Mouse (Mus musculus): Measurements from ENCODE around the gene Vmn1r202. TPM values are rescaled to one million over a fixed set of nuclear protein-coding genes. Genes with fewer than 3 reads are reported as not detected.
"Not testable (repeated sequence)": the region's sequence is repeated elsewhere in the genome, so short reads cannot be mapped to it uniquely, and the experiment has no call there.

The Vmn1r202 gene
- polyA plus RNA-seq (2012; rRNA removed) = 0.01 TPM in 2 replicates
- polyA plus RNA-seq (2014; fragmentation: Nextera tagmentation; extraction: Ambion mirVana) = not detected in 2 replicates

DNA sequence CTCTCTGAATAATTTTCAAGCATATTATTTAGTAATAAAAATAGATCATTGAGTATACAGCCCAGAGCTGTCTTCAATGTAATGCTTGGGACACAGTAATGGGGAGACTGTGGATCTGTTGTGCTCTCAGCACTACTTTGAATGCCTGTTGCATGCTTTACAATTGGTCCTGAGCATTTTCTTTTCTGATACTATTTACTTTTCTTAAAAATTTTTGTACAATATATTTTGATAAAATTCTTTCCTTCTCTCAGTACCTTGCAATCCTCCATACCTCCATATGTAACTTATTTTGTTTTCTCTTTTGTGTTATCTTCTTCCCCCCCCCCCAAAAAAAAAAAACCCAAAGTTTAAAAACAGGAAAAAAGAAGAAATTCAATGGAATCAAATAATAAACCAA, at the start of gene Vmn1r202:
Gene Vmn1r202 (minus strand): TSS at position 101 of the 400 bp plus-strand sequence.
- no peak for TF ChIP-seq POLR2A (IDR thresholded peaks at IDR 0.05; ENCODE audit: borderline replicate concordance, extremely low read depth, insufficient read depth, insufficient read length)

GRCm38 (mm10) chr13:22552898-22553297, 47.7 kb upstream of the Vmn1r202 start, which contains the start of gene Vmn1r204:
Gene Vmn1r204 (plus strand): TSS chr13:22553198.
- not testable (repeated sequence) for H3K4me3 ChIP-seq (replicated peaks; ENCODE audit: low read length); H3K9ac ChIP-seq (ENCODE audit: low read depth, low read length, severe bottlenecking); H3K27ac ChIP-seq (replicated peaks; ENCODE audit: low read depth, low read length); H3K9me3 ChIP-seq (ENCODE audit: control insufficient read depth, low read length); H3K4me1 ChIP-seq (ENCODE audit: control insufficient read depth, insufficient read depth, low read length); H3K27me3 ChIP-seq (ENCODE audit: control insufficient read depth, insufficient read depth, low read length); H3K4me2 ChIP-seq (replicated peaks; ENCODE audit: low read depth, low read length, severe bottlenecking); ATAC-seq (ENCODE audit: low FRiP score, low read depth); DNase-seq (ENCODE audit: low spot score); H3K36me3 ChIP-seq (ENCODE audit: control insufficient read depth, insufficient read depth, low read length)
- 60% methylated on average over 1 of the region's 1 CpGs for WGBS

More for the DNA sequence above, at the start of gene Vmn1r202:
- Histone ChIP-seq H3K9me3 (ENCODE audit: control insufficient read depth, low read length) (no peaks in the 10 kb centered on the region), H3K36me3 (ENCODE audit: control insufficient read depth, insufficient read depth, low read length) (no peaks in the 10 kb centered on the region), H3K9ac (ENCODE audit: low read depth, low read length, severe bottlenecking) (no peak within 1 kb of the TSS), H3K4me2 (replicated peaks; ENCODE audit: low read depth, low read length, severe bottlenecking) (no peak within 1 kb of the TSS), H3K27me3 (ENCODE audit: control insufficient read depth, insufficient read depth, low read length) (no peaks in the 10 kb centered on the region), H3K27ac (replicated peaks; ENCODE audit: low read depth, low read length) (no peak within 1 kb of the TSS), H3K4me1 (ENCODE audit: control insufficient read depth, insufficient read depth, low read length) (no peaks in the 10 kb centered on the region), H3K4me3 (replicated peaks; ENCODE audit: low read length) (no peak within 1 kb of the TSS)
- no peak for DNase-seq (ENCODE audit: low spot score)
- no peak for ATAC-seq (ENCODE audit: low FRiP score, low read depth)

DNA sequence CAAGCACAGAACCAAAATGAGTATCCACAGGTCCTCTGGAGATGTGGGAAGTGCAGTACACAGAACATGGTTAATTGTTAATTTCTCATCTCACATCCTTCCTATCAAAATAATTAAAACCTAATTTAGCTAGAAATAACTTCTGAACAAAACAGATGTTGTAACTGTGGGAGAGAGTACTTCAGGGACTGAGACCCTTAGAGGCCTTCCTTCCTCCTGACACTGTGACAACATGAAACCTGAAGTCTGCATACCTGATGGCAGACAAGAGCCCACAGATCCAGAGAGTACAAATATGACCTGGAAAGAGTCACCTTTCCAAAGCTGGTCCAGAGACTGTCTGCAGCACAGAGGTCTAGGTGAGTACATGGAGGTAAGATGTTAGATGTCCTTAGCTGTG, 12.6 kb upstream of the Vmn1r202 start, which contains the start of gene Vmn1r203:
Gene Vmn1r203 (plus strand): TSS at position 301 of the 400 bp plus-strand sequence.
- Histone ChIP-seq H3K4me3 (replicated peaks; ENCODE audit: low read length) (no peak within 1 kb of the TSS), H3K27me3 (ENCODE audit: control insufficient read depth, insufficient read depth, low read length) (no peaks in the 10 kb centered on the region), H3K9ac (ENCODE audit: low read depth, low read length, severe bottlenecking) (no peak within 1 kb of the TSS), H3K9me3 (ENCODE audit: control insufficient read depth, low read length) (no peaks in the 10 kb centered on the region), H3K4me2 (replicated peaks; ENCODE audit: low read depth, low read length, severe bottlenecking) (no peak within 1 kb of the TSS), H3K36me3 (ENCODE audit: control insufficient read depth, insufficient read depth, low read length) (no peaks in the 10 kb centered on the region), H3K4me1 (ENCODE audit: control insufficient read depth, insufficient read depth, low read length) (no peaks in the 10 kb centered on the region), H3K27ac (replicated peaks; ENCODE audit: low read depth, low read length) (no peak within 1 kb of the TSS)
- DNase-seq (ENCODE audit: low spot score) = no peak
- TF ChIP-seq POLR2A (IDR thresholded peaks at IDR 0.05; ENCODE audit: borderline replicate concordance, extremely low read depth, insufficient read depth, insufficient read length) = no peak
- no peak for ATAC-seq (ENCODE audit: low FRiP score, low read depth)

- Histone ChIP-seq H3K4me3 (replicated peaks; ENCODE audit: low read length) (no peak overlapping the region), H3K9me3 (ENCODE audit: control insufficient read depth, low read length) (no peaks in the 10 kb centered on the region), H3K27me3 (ENCODE audit: control insufficient read depth, insufficient read depth, low read length) (no peaks in the 10 kb centered on the region), H3K27ac (replicated peaks; ENCODE audit: low read depth, low read length) (no peak overlapping the region), H3K4me1 (ENCODE audit: control insufficient read depth, insufficient read depth, low read length) (no peaks in the 10 kb centered on the region), H3K36me3 (ENCODE audit: control insufficient read depth, insufficient read depth, low read length) (no peaks in the 10 kb centered on the region), H3K9ac (ENCODE audit: low read depth, low read length, severe bottlenecking) (no peak overlapping the region), H3K4me2 (replicated peaks; ENCODE audit: low read depth, low read length, severe bottlenecking) (no peak overlapping the region)
- no peak for TF ChIP-seq POLR2A (IDR thresholded peaks at IDR 0.05; ENCODE audit: borderline replicate concordance, extremely low read depth, insufficient read depth, insufficient read length)
- ATAC-seq (ENCODE audit: low FRiP score, low read depth) (no peak), DNase-seq (ENCODE audit: low spot score) (no peak)
- WGBS = 77% methylated on average over 3 of the region's 3 CpGs
Measured at GRCm38 (mm10) chr13:22502431-22502830, 2.8 kb downstream of the Vmn1r202 start.

- no peak for DNase-seq (ENCODE audit: low spot score)
- no peak within 1 kb of the TSS for H3K4me2 ChIP-seq (replicated peaks; ENCODE audit: low read depth, low read length, severe bottlenecking)
- no peaks in the 10 kb centered on the region for H3K36me3 ChIP-seq (ENCODE audit: control insufficient read depth, insufficient read depth, low read length)
- TF ChIP-seq POLR2A (IDR thresholded peaks at IDR 0.05; ENCODE audit: borderline replicate concordance, extremely low read depth, insufficient read depth, insufficient read length) = no peak
- no peaks in the 10 kb centered on the region for H3K4me1 ChIP-seq (ENCODE audit: control insufficient read depth, insufficient read depth, low read length)
- H3K4me3 ChIP-seq (replicated peaks; ENCODE audit: low read length) = no peak within 1 kb of the TSS
- no peaks in the 10 kb centered on the region for H3K9me3 ChIP-seq (ENCODE audit: control insufficient read depth, low read length)
- 20% methylated on average over 1 of the region's 1 CpGs for WGBS
- H3K27ac ChIP-seq (replicated peaks; ENCODE audit: low read depth, low read length) = no peak within 1 kb of the TSS
- no peak for ATAC-seq (ENCODE audit: low FRiP score, low read depth)
- no peak within 1 kb of the TSS for H3K9ac ChIP-seq (ENCODE audit: low read depth, low read length, severe bottlenecking)
- no peaks in the 10 kb centered on the region for H3K27me3 ChIP-seq (ENCODE audit: control insufficient read depth, insufficient read depth, low read length)
Measured at GRCm38 (mm10) chr13:22471623-22472022, 33.6 kb downstream of the Vmn1r202 start, which contains the start of gene Vmn1r201. Gene Vmn1r201 (plus strand): TSS chr13:22471923.

DNA sequence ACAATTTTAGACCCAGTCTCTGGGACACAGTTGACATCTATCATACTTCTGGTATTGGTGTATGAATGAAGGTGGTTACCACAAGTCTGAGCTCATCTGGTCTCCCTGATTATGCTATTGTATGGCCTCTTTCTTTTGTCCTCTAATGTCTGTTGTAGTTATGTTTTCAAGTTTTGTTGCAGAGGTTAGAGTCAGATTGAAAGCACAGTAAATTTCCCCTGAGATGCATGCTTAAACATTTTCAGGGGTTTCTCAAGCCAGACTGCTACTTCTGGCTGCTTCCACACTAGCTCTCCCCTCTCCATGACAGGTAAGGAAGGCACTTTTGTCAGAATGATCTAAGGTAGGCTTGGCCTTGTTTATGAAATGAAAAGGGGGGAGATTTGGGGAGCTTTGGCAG, 50.0 kb downstream of the Vmn1r202 start:
- no peak for TF ChIP-seq POLR2A (IDR thresholded peaks at IDR 0.05; ENCODE audit: borderline replicate concordance, extremely low read depth, insufficient read depth, insufficient read length)

More for the DNA sequence above, 50.0 kb downstream of the Vmn1r202 start:
- Histone ChIP-seq H3K9me3 (ENCODE audit: control insufficient read depth, low read length) (no peaks in the 10 kb centered on the region), H3K36me3 (ENCODE audit: control insufficient read depth, insufficient read depth, low read length) (no peaks in the 10 kb centered on the region), H3K4me3 (replicated peaks; ENCODE audit: low read length) (no peak overlapping the region), H3K4me1 (ENCODE audit: control insufficient read depth, insufficient read depth, low read length) (no peaks in the 10 kb centered on the region), H3K9ac (ENCODE audit: low read depth, low read length, severe bottlenecking) (no peak overlapping the region), H3K4me2 (replicated peaks; ENCODE audit: low read depth, low read length, severe bottlenecking) (no peak overlapping the region), H3K27ac (replicated peaks; ENCODE audit: low read depth, low read length) (no peak overlapping the region), H3K27me3 (ENCODE audit: control insufficient read depth, insufficient read depth, low read length) (no peaks in the 10 kb centered on the region)
- DNase-seq (ENCODE audit: low spot score) (no peak), ATAC-seq (ENCODE audit: low FRiP score, low read depth) (no peak)

Other genes starting within 250 kb of the Vmn1r202 start
- not detected in 2 replicates for gene Vmn1r195, start 234.9 kb downstream of the Vmn1r202 start, polyA plus RNA-seq (2012; rRNA removed)
- not detected in 2 replicates for gene Vmn1r195, start 234.9 kb downstream of the Vmn1r202 start, polyA plus RNA-seq (2014; fragmentation: Nextera tagmentation; extraction: Ambion mirVana)
- not detected in 2 replicates for gene Vmn1r196, start 215.5 kb downstream of the Vmn1r202 start, polyA plus RNA-seq (2012; rRNA removed)
- gene Vmn1r196, start 215.5 kb downstream of the Vmn1r202 start, polyA plus RNA-seq (2014; fragmentation: Nextera tagmentation; extraction: Ambion mirVana) = not detected in 2 replicates
- gene Vmn1r197, start 180.8 kb downstream of the Vmn1r202 start, polyA plus RNA-seq (2012; rRNA removed) = not detected in 2 replicates
- not detected in 2 replicates for gene Vmn1r197, start 180.8 kb downstream of the Vmn1r202 start, polyA plus RNA-seq (2014; fragmentation: Nextera tagmentation; extraction: Ambion mirVana)
- gene Vmn1r198, start 155.0 kb downstream of the Vmn1r202 start, polyA plus RNA-seq (2012; rRNA removed) = not detected in 2 replicates
- not detected in 2 replicates for gene Vmn1r198, start 155.0 kb downstream of the Vmn1r202 start, polyA plus RNA-seq (2014; fragmentation: Nextera tagmentation; extraction: Ambion mirVana)
- not detected in 2 replicates for gene Vmn1r199, start 125.6 kb downstream of the Vmn1r202 start, polyA plus RNA-seq (2012; rRNA removed)
- not detected in 2 replicates for gene Vmn1r199, start 125.6 kb downstream of the Vmn1r202 start, polyA plus RNA-seq (2014; fragmentation: Nextera tagmentation; extraction: Ambion mirVana)
- gene Vmn1r200, start 115.0 kb downstream of the Vmn1r202 start, polyA plus RNA-seq (2012; rRNA removed) = not detected in 2 replicates
- gene Vmn1r200, start 115.0 kb downstream of the Vmn1r202 start, polyA plus RNA-seq (2014; fragmentation: Nextera tagmentation; extraction: Ambion mirVana) = not detected in 2 replicates
- gene Vmn1r201, start 33.5 kb downstream of the Vmn1r202 start, polyA plus RNA-seq (2012; rRNA removed) = not detected in 2 replicates
- gene Vmn1r201, start 33.5 kb downstream of the Vmn1r202 start, polyA plus RNA-seq (2014; fragmentation: Nextera tagmentation; extraction: Ambion mirVana) = not detected in 2 replicates
- not detected in 2 replicates for gene Vmn1r203, start 12.7 kb upstream of the Vmn1r202 start, polyA plus RNA-seq (2012; rRNA removed)
- gene Vmn1r203, start 12.7 kb upstream of the Vmn1r202 start, polyA plus RNA-seq (2014; fragmentation: Nextera tagmentation; extraction: Ambion mirVana) = not detected in 2 replicates
- not detected in 2 replicates for gene Vmn1r204, start 47.8 kb upstream of the Vmn1r202 start, polyA plus RNA-seq (2012; rRNA removed)
- gene Vmn1r204, start 47.8 kb upstream of the Vmn1r202 start, polyA plus RNA-seq (2014; fragmentation: Nextera tagmentation; extraction: Ambion mirVana) = not detected in 2 replicates
- gene Vmn1r205, start 87.6 kb upstream of the Vmn1r202 start, polyA plus RNA-seq (2012; rRNA removed) = not detected in 2 replicates
- not detected in 2 replicates for gene Vmn1r205, start 87.6 kb upstream of the Vmn1r202 start, polyA plus RNA-seq (2014; fragmentation: Nextera tagmentation; extraction: Ambion mirVana)
- gene Vmn1r206, start 118.9 kb upstream of the Vmn1r202 start, polyA plus RNA-seq (2012; rRNA removed) = not detected in 2 replicates
- not detected in 2 replicates for gene Vmn1r206, start 118.9 kb upstream of the Vmn1r202 start, polyA plus RNA-seq (2014; fragmentation: Nextera tagmentation; extraction: Ambion mirVana)
- not detected in 2 replicates for gene Vmn1r207-ps, start 224.2 kb upstream of the Vmn1r202 start, polyA plus RNA-seq (2012; rRNA removed)
- not detected in 2 replicates for gene Vmn1r207-ps, start 224.2 kb upstream of the Vmn1r202 start, polyA plus RNA-seq (2014; fragmentation: Nextera tagmentation; extraction: Ambion mirVana)

All from limb, embryonic 14.5 days (tissue).